Mouse (Mus musculus) intestine, postnatal 0 days (tissue): ENCODE results near the gene Cox7a2l. TPM values are rescaled to one million over a fixed set of nuclear protein-coding genes. Genes with fewer than 3 reads are reported as not detected.

Experiments
- ATAC-seq: fragments of 200-750 bp; cut with Nextera tagmentation; 2 replicates; pipeline ENCODE4 v1.8.0; 2017; ENCODE audit warnings: mild to moderate bottlenecking, moderate TSS enrichment, moderate library complexity
- H3K27ac ChIP-seq: fragments of 300-500 bp; sonication (generic); 2 replicates; pipeline ENCODE4 v1.5.1; 2014; ENCODE audit warnings: mild to moderate bottlenecking, low read depth, low read length, moderate library complexity
- H3K27me3 ChIP-seq: fragments of 300-500 bp; sonication (generic); replicated peaks from 2 replicates; pipeline ENCODE4 v1.6.1; 2014; ENCODE audit warnings: low read length, mixed read lengths; ENCODE audit not compliant: control insufficient read depth, insufficient read depth
- H3K36me3 ChIP-seq: fragments of 300-500 bp; sonication (generic); 2 replicates; pipeline ENCODE4 v1.6.1; 2014; ENCODE audit warnings: mild to moderate bottlenecking, moderate library complexity; ENCODE audit not compliant: control insufficient read depth, insufficient read depth
- H3K4me1 ChIP-seq: fragments of 300-500 bp; sonication (generic); replicated peaks from 2 replicates; pipeline ENCODE4 v1.6.1; 2014; ENCODE audit warnings: antibody characterized with exemption, low read length, mixed read lengths; ENCODE audit not compliant: control insufficient read depth, insufficient read depth
- H3K4me2 ChIP-seq: fragments of 300-500 bp; sonication (generic); replicated peaks from 2 replicates; pipeline ENCODE4 v1.6.1; 2014; ENCODE audit warnings: low read depth, mild to moderate bottlenecking, moderate library complexity
- H3K4me3 ChIP-seq: fragments of 300-500 bp; sonication (generic); 2 replicates; pipeline ENCODE4 v1.5.1; 2014; ENCODE audit warnings: low read depth, low read length
- H3K9ac ChIP-seq: fragments of 300-500 bp; sonication (generic); 2 replicates; pipeline ENCODE4 v1.6.1; 2014; ENCODE audit warnings: mild to moderate bottlenecking, low read depth, low read length
- H3K9me3 ChIP-seq: fragments of 300-500 bp; sonication (generic); 2 replicates; pipeline ENCODE4 v1.6.1; 2016; ENCODE audit warnings: mixed run types; ENCODE audit not compliant: control insufficient read depth
- CTCF ChIP-seq: sonication (generic); IDR thresholded peaks from 2 replicates; pipeline ENCODE4 v1.5.1; 2016; ENCODE audit warnings: low read depth, mild to moderate bottlenecking, control low read depth, antibody characterized with exemption, moderate library complexity
- WGBS: fragments of 180-500 bp; shearing (Covaris S2); extraction: QIAGEN DNeasy Blood & Tissue Kit; methylation state at CpG from one replicate; pipeline ENCODE4 v1.1.7; 2014; 5-methylcytosine and 5-hydroxymethylcytosine counted together
- polyA plus RNA-seq: library from polyadenylated mRNA; unstranded; fragments of >200 nt; fragmentation: Nextera tagmentation; extraction: Ambion mirVana; gene quantifications from 2 replicates; pipeline ENCODE4 v1.2.1, GENCODE M21; 2015

Gene Cox7a2l
- 226 and 233 TPM in 2 replicates for polyA plus RNA-seq

- Histone ChIP-seq H3K27ac (no peak within 1 kb of the TSS), H3K4me1 (peaks cover 4% of the 10 kb centered on the region; the same call in 1 of the 2 replicates), H3K4me2 (no peak within 1 kb of the TSS), H3K9me3 (no peaks in the 10 kb centered on the region), H3K9ac (no peak within 1 kb of the TSS), H3K4me3 (no peak within 1 kb of the TSS), H3K27me3 (no peaks in the 10 kb centered on the region), H3K36me3 (no peaks in the 10 kb centered on the region)
- no peak for TF ChIP-seq CTCF
- ATAC-seq, result no peak
- 91% methylated on average over 8 of the region's 8 CpGs for WGBS
These were observed at the start of gene Cox7a2l for GRCm38 (mm10) chr17:83517280-83518015. Cox7a2l (minus strand) TSS chr17:83517330.

DNA sequence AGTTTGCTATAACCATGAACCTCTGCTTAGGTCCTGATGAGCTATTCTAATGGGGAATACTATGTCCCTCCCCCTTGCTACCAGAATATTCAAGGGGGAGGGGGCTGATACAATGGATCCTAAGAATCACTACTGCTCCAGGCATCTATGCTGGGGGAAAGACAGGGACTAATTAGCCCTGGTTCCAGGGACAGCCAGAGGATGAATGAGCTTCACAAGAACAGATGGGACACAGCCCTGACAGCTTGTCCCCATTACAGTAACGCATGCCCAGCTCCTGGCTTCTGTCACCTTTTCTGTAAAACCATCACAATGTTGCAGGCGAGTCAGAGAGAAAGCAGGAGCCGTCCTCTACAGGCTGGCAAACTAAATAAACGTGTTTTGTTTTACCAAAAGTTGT is 48.4 kb upstream of the Cox7a2l start:
- H3K27ac ChIP-seq, result no peak overlapping the region
- H3K27me3 ChIP-seq, result no peaks in the 10 kb centered on the region
- 68% methylated on average over 4 of the region's 4 CpGs for WGBS
- no peak overlapping the region for H3K4me3 ChIP-seq
- H3K4me2 ChIP-seq, result no peak overlapping the region
- H3K36me3 ChIP-seq, result no peaks in the 10 kb centered on the region
- H3K9ac ChIP-seq, result no peak overlapping the region
- TF ChIP-seq CTCF, result no peak
- H3K4me1 ChIP-seq, result no peaks in the 10 kb centered on the region
- no peak for ATAC-seq
- H3K9me3 ChIP-seq, result no peaks in the 10 kb centered on the region

- 53% methylated on average over 12 of the region's 12 CpGs for WGBS
- no peak for TF ChIP-seq CTCF
- no peaks in the 10 kb centered on the region for H3K36me3 ChIP-seq
- no peaks in the 10 kb centered on the region for H3K9me3 ChIP-seq
- H3K27me3 ChIP-seq, result no peaks in the 10 kb centered on the region
- no peak for ATAC-seq
- H3K27ac ChIP-seq, result no peak overlapping the region
- H3K4me3 ChIP-seq, result no peak overlapping the region
- peak overlapping the region; percentile 31 for H3K4me2 ChIP-seq
- H3K9ac ChIP-seq, result no peak overlapping the region
- no peaks in the 10 kb centered on the region for H3K4me1 ChIP-seq
These were observed 47.1 kb upstream of the Cox7a2l start for GRCm38 (mm10) chr17:83564119-83564820.

DNA sequence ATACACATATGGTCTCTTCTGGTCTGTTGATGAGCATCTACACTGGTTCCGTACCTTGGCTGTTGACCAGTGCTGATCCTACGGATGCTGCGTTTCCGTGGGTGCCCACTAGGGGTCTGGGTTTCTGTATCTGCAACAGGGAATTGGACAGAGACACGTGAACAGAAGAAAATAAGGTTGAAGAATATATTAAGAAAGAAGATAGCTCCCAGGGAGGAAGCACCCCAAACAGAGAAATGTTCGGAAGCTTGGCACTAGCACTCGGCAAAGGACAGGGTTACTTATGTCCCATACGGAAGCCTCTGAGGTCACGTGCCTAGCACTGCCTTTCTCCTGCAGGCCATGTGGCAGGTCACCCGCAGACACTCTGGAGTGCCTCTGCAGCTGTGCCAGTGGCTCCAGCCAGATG is 46.6 kb upstream of the Cox7a2l start:
- H3K9ac ChIP-seq, result no peak overlapping the region
- H3K9me3 ChIP-seq, result no peaks in the 10 kb centered on the region
- H3K4me2 ChIP-seq, result peak overlapping the region; percentile 31
- ATAC-seq, result no peak
- no peaks in the 10 kb centered on the region for H3K4me1 ChIP-seq
- peak; percentile 76 for TF ChIP-seq CTCF
- no peaks in the 10 kb centered on the region for H3K27me3 ChIP-seq
- H3K27ac ChIP-seq, result no peak overlapping the region
- 52% methylated on average over 10 of the region's 10 CpGs for WGBS
- H3K36me3 ChIP-seq, result no peaks in the 10 kb centered on the region
- no peak overlapping the region for H3K4me3 ChIP-seq

- no peak for ATAC-seq
- Histone ChIP-seq H3K27ac (no peak overlapping the region), H3K27me3 (no peaks in the 10 kb centered on the region), H3K36me3 (no peaks in the 10 kb centered on the region), H3K9ac (no peak overlapping the region), H3K4me2 (no peak overlapping the region), H3K4me1 (no peaks in the 10 kb centered on the region), H3K4me3 (no peak overlapping the region), H3K9me3 (no peaks in the 10 kb centered on the region)
- WGBS, result 76% methylated on average over 5 of the region's 5 CpGs
- TF ChIP-seq CTCF, result no peak
These were observed 45.3 kb upstream of the Cox7a2l start for GRCm38 (mm10) chr17:83562153-83563010.

DNA sequence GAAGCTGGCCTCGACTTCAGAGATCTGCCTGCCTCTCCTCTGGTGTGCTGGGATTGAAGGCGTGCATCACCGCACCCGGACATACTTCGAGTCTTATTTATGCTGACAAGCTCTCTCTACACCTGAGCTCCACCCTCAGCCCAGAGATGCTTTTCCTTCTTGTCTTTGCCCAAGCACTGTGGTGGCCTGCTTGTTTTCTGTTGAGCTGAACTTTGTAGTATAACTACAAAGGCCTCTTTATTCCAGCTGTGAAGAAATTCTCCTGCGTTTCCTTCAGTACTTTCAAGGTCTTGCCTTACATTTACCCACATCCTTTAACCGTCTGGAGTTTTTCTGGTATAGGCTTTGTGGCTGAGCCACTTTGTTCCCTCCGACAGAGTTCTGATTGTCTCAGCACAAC is 42.0 kb upstream of the Cox7a2l start:
- H3K4me1 ChIP-seq, result no peaks in the 10 kb centered on the region
- WGBS, result 74% methylated on average over 8 of the region's 8 CpGs
- ATAC-seq, result no peak
- H3K9ac ChIP-seq, result no peak overlapping the region
- no peaks in the 10 kb centered on the region for H3K9me3 ChIP-seq
- no peak overlapping the region for H3K4me2 ChIP-seq
- H3K4me3 ChIP-seq, result no peak overlapping the region
- no peak for TF ChIP-seq CTCF
- no peak overlapping the region for H3K27ac ChIP-seq
- no peaks in the 10 kb centered on the region for H3K27me3 ChIP-seq
- H3K36me3 ChIP-seq, result no peaks in the 10 kb centered on the region
